Mouse (Mus musculus) embryonic facial prominence, embryonic 11.5 days (tissue): ENCODE data around the gene Mrm2. TPM values are rescaled to one million over a fixed set of nuclear protein-coding genes. Genes with fewer than 3 reads are reported as not detected.

Experiments
- ATAC-seq: fragments of 200-750 bp; cut with Nextera tagmentation; replicated peaks from 2 replicates; pipeline ENCODE4 v1.8.0; 2017; ENCODE audit warnings: low read depth; ENCODE audit not compliant: insufficient number of reproducible peaks, low FRiP score, low TSS enrichment
- DNase-seq: peaks from one replicate; pipeline ENCODE4 v3.0.0-alpha.2; 2015; ENCODE audit warnings: low spot score
- H3K27ac ChIP-seq: fragments of 300-500 bp; sonication (generic); replicated peaks from 2 replicates; pipeline ENCODE4 v1.5.1; 2014; ENCODE audit warnings: mild to moderate bottlenecking, low read depth, low read length, control low read depth
- H3K27me3 ChIP-seq: fragments of 300-500 bp; sonication (generic); 2 replicates; pipeline ENCODE4 v1.6.1; 2014; ENCODE audit warnings: mild to moderate bottlenecking, low read length, moderate library complexity, mixed read lengths; ENCODE audit not compliant: control insufficient read depth, insufficient read depth
- H3K36me3 ChIP-seq: fragments of 300-500 bp; sonication (generic); replicated peaks from 2 replicates; pipeline ENCODE4 v1.6.1; 2014; ENCODE audit warnings: low read depth, mild to moderate bottlenecking, low read length, moderate library complexity, mixed read lengths; ENCODE audit not compliant: control insufficient read depth, insufficient read depth
- H3K4me1 ChIP-seq: fragments of 300-500 bp; sonication (generic); 2 replicates; pipeline ENCODE4 v1.6.1; 2014; ENCODE audit warnings: low read length, mixed read lengths; ENCODE audit not compliant: control insufficient read depth, insufficient read depth
- H3K4me2 ChIP-seq: fragments of 300-500 bp; sonication (generic); 2 replicates; pipeline ENCODE4 v1.6.1; 2014; ENCODE audit warnings: low read depth, mild to moderate bottlenecking, control low read depth, low read length, moderate library complexity
- H3K4me3 ChIP-seq: fragments of 300-500 bp; sonication (generic); 2 replicates; pipeline ENCODE4 v1.5.1; 2014; ENCODE audit warnings: low read depth, low read length, control low read depth
- H3K9ac ChIP-seq: fragments of 300-500 bp; sonication (generic); replicated peaks from 2 replicates; pipeline ENCODE4 v1.6.1; 2014; ENCODE audit warnings: mild to moderate bottlenecking, control low read depth, low read length
- H3K9me3 ChIP-seq: fragments of 300-500 bp; sonication (generic); replicated peaks from 2 replicates; pipeline ENCODE4 v1.6.1; 2016; ENCODE audit warnings: mild to moderate bottlenecking, low read length, inconsistent platforms, mixed read lengths; ENCODE audit not compliant: control insufficient read depth
- WGBS: fragments of 180-500 bp; shearing (Covaris S2); extraction: QIAGEN DNeasy Blood & Tissue Kit; methylation state at CpG from one replicate; pipeline ENCODE4 v1.1.7; 2014; 5-methylcytosine and 5-hydroxymethylcytosine counted together
- polyA plus RNA-seq: library from polyadenylated mRNA; unstranded; fragments of >200 nt; fragmentation: Nextera tagmentation; extraction: Ambion mirVana; gene quantifications from 2 replicates; pipeline ENCODE4 v1.2.1, GENCODE M21; 2014

Mrm2 gene
- 21.6 and 23.4 TPM in 2 replicates for polyA plus RNA-seq

DNA sequence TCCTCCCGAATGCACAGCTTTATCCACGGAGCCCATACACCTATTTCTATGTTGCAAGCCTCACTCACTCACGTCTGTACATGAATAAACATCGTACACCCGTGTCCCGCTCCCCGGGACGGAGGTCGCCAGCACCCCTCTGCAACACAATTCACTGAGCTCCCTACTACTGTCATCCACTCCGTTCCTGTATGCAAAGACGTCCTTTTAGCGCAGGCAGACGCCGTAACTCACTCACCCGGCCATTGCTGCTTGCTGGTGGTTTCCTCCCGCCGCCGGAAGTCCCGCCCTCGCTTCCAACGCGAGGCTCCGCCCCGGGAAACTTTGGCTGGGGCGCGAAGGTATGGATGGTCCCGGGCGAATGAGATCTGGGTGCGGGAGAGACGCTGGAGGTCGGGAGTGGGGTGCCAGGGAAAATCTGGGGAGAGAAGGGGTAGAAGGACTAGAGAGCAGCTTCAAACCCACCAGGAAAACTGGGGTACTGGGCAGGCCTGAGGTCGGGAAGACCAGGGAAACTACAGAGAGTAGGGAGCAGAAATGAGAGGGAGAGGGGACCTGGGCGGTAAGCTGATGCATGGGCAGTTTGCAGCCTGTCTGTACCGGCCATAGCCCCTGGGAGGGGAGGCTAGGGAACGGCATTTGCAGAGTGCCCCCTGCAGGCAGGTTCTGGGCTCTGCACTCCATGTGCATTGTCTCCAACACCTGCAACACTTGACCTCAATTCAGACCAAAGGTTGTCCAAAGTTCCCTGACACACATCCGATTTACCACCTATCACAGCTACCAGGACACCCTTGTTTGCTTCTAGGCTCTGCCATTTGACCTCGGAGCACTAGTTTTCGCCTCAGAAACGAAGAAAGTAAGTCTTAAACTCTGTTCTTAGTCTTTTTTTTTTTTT is at the start of gene Mrm2:
TSS of gene Mrm2 (minus strand) at position 284 of the 898 bp plus-strand sequence.
- WGBS, result under 1% methylated on average over 39 of the region's 39 CpGs
- peak within 1 kb of the TSS; percentile 30; the same call in 1 of the 2 replicates for H3K27ac ChIP-seq
- peak within 1 kb of the TSS; percentile 63 for H3K9ac ChIP-seq
- H3K4me3 ChIP-seq, result peak within 1 kb of the TSS; percentile 51
- ATAC-seq (peak; percentile 68), DNase-seq (peak; percentile 91)
- H3K27me3 ChIP-seq, result no peaks in the 10 kb centered on the region
- H3K4me1 ChIP-seq, result peaks cover 2% of the 10 kb centered on the region; the same call in 1 of the 2 replicates
- no peaks in the 10 kb centered on the region for H3K9me3 ChIP-seq
- H3K4me2 ChIP-seq, result peak within 1 kb of the TSS; percentile 70
- no peaks in the 10 kb centered on the region; the same call in 1 of the 2 replicates for H3K36me3 ChIP-seq

- ATAC-seq (no peak), DNase-seq (no peak)
- Histone ChIP-seq H3K9ac (no peak overlapping the region), H3K36me3 (no peaks in the 10 kb centered on the region), H3K4me1 (peaks cover 3% of the 10 kb centered on the region), H3K9me3 (no peaks in the 10 kb centered on the region), H3K4me2 (no peak overlapping the region), H3K27ac (no peak overlapping the region), H3K27me3 (no peaks in the 10 kb centered on the region), H3K4me3 (no peak overlapping the region)
- 87% methylated on average over 7 of the region's 7 CpGs for WGBS
Observed at GRCm38 (mm10) chr5:140381156-140381555, 49.5 kb upstream of the Mrm2 start.

DNA sequence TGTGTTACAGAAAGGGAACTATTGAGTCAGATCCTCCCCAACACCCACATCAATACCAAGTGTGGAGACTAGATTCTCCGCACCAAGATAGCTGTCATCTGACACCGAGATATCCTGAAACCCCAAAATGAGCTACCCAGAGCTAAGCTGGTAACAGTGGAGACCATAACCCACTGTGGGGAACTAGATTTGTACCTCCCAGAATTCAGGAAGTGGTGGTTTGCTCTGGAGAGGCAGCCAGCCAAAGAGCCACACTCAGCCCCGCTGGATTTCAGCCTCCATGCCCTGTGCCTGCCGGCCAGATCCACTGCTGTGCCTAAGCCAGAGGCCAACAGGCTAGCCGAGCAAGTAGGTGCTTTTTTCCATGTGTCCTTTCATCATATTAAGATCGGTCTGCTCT is 47.6 kb upstream of the Mrm2 start:
- no peak overlapping the region for H3K4me3 ChIP-seq
- H3K4me2 ChIP-seq, result no peak overlapping the region
- peaks cover 3% of the 10 kb centered on the region for H3K4me1 ChIP-seq
- ATAC-seq (no peak; the same call in 1 of the 2 replicates), DNase-seq (no peak)
- H3K27me3 ChIP-seq, result no peaks in the 10 kb centered on the region
- no peak overlapping the region for H3K27ac ChIP-seq
- 69% methylated on average over 6 of the region's 6 CpGs for WGBS
- H3K9ac ChIP-seq, result no peak overlapping the region
- no peaks in the 10 kb centered on the region for H3K36me3 ChIP-seq
- no peaks in the 10 kb centered on the region for H3K9me3 ChIP-seq

GRCm38 (mm10) chr5:140378121-140378853 is 46.6 kb upstream of the Mrm2 start:
- 90% methylated on average over 6 of the region's 6 CpGs for WGBS
- Histone ChIP-seq H3K9ac (no peak overlapping the region), H3K4me1 (no peaks in the 10 kb centered on the region), H3K4me2 (no peak overlapping the region), H3K9me3 (no peaks in the 10 kb centered on the region), H3K4me3 (no peak overlapping the region), H3K27me3 (no peaks in the 10 kb centered on the region), H3K27ac (no peak overlapping the region), H3K36me3 (no peaks in the 10 kb centered on the region)
- no peak for ATAC-seq
- DNase-seq, result no peak

DNA sequence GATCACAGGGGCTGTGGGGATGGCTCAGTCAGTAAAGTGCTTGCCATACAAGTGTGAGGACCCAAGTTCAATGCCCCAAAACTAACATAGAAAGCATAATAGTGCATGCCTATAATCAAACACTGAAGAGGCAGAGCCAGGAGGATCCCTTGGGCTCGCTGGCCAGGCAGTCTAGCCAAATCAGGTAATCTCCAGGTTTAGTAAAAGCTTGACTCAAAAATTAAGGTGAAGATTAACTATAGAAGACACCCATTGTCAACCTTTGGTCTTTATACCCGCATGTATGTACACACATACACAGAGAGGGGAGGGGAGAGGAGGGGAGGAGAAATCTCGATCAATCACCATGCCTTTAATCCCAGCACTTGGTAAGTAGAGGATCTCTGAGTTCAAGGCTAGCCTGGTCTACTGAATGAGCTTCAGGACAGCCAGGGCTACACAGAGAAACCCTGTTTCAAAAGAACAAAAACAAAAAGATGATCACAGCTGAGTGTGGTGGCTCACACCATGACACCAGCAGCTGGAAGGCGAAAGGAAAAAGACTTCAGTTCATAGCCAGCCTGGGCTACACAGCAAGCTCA is 43.6 kb upstream of the Mrm2 start:
- DNase-seq (no peak), ATAC-seq (no peak)
- no peaks in the 10 kb centered on the region for H3K36me3 ChIP-seq
- H3K4me3 ChIP-seq, result no peak overlapping the region
- 88% methylated on average over 4 of the region's 4 CpGs for WGBS
- H3K27me3 ChIP-seq, result no peaks in the 10 kb centered on the region
- no peak overlapping the region for H3K4me2 ChIP-seq
- H3K4me1 ChIP-seq, result no peaks in the 10 kb centered on the region
- H3K9ac ChIP-seq, result no peak overlapping the region
- H3K9me3 ChIP-seq, result no peaks in the 10 kb centered on the region
- H3K27ac ChIP-seq, result no peak overlapping the region

DNA sequence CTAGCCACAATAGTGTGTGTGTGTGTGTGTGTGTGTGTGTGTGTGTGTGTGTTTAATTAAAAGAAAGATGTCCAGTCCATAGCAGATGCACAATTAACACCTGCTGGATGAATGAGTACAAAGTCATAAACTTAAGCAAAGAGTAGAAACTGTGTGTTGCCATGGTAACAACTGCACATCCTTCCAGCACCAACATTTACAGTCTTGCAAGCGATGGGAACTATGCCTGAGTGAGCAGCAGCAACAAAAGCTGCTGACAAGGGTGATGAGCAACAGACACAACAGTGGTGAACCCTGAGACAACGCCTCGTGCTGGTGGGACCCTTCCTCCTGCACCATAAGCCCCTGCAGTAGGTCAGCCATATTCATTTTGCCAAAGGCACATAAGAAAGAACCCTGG is 42.5 kb upstream of the Mrm2 start:
- Histone ChIP-seq H3K27ac (no peak overlapping the region), H3K27me3 (no peaks in the 10 kb centered on the region), H3K9ac (no peak overlapping the region), H3K4me1 (no peaks in the 10 kb centered on the region), H3K4me3 (no peak overlapping the region), H3K4me2 (no peak overlapping the region), H3K9me3 (no peaks in the 10 kb centered on the region), H3K36me3 (no peaks in the 10 kb centered on the region)
- no peak for ATAC-seq
- 71% methylated on average over 3 of the region's 3 CpGs for WGBS
- DNase-seq, result no peak

- no peak for ATAC-seq
- no peaks in the 10 kb centered on the region for H3K9me3 ChIP-seq
- no peaks in the 10 kb centered on the region for H3K4me1 ChIP-seq
- H3K4me2 ChIP-seq, result no peak overlapping the region
- no peak overlapping the region for H3K4me3 ChIP-seq
- DNase-seq, result no peak
- H3K36me3 ChIP-seq, result no peaks in the 10 kb centered on the region
- H3K27ac ChIP-seq, result no peak overlapping the region
- 77% methylated on average over 2 of the region's 2 CpGs for WGBS
- no peak overlapping the region for H3K9ac ChIP-seq
- no peaks in the 10 kb centered on the region for H3K27me3 ChIP-seq
Observed at GRCm38 (mm10) chr5:140373711-140374110, 42.0 kb upstream of the Mrm2 start.
